Mouse (Mus musculus) c-Kit-positive CD71-positive TER-119-negative erythroid progenitor cells, embryonic 14.5 days (primary cell): Measurements from ENCODE around the gene Gm17657.
"Not testable (repeated sequence)": the region's sequence is repeated elsewhere in the genome, so short reads cannot be mapped to it uniquely, and the experiment has no call there.

Experiments
- DNase-seq: peaks from one replicate; pipeline ENCODE4 v3.0.0-alpha.2; 2013; ENCODE audit warnings: low read depth

The Gm17657 gene

DNA sequence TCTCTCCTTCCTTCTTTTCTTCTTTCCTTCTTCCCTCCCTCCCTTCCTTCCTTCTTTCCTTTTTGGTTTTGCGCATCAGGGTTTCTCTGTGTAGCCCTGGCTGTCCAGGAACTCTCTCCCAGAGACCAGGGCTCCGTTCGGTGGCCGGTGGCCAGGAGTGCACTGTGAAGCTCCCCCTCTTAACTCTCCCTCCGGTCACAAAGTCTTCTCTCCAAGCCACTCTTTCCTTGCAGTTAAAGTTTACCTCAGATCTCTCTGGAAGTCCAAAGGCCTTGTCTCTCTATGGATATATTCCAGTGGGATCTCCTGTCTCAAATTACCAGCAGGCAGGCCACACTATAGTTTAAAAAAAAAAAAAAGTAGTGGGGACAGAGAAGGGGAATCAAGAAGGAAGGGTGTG, 4.2 kb downstream of the Gm17657 start:
- no peak for DNase-seq

DNA sequence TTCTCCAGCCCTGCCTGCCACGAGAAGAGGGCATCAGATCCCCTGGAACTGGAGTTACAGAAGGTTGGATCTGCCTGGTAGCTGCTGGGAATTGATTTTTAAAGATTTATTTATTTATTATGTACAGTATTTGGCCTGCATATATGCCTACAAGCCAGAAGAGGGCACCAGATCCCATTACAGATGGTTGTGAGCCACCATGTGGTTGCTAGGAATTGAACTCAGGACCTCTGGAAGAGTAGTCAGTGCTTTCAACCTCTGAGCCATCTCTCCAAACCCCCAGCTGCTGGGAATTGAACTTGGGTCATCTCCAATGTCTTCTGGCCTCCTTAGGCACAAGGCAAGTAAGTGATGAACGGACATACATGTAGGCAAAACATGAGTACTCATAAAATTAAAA, 5.4 kb downstream of the Gm17657 start:
- no peak for DNase-seq

DNA sequence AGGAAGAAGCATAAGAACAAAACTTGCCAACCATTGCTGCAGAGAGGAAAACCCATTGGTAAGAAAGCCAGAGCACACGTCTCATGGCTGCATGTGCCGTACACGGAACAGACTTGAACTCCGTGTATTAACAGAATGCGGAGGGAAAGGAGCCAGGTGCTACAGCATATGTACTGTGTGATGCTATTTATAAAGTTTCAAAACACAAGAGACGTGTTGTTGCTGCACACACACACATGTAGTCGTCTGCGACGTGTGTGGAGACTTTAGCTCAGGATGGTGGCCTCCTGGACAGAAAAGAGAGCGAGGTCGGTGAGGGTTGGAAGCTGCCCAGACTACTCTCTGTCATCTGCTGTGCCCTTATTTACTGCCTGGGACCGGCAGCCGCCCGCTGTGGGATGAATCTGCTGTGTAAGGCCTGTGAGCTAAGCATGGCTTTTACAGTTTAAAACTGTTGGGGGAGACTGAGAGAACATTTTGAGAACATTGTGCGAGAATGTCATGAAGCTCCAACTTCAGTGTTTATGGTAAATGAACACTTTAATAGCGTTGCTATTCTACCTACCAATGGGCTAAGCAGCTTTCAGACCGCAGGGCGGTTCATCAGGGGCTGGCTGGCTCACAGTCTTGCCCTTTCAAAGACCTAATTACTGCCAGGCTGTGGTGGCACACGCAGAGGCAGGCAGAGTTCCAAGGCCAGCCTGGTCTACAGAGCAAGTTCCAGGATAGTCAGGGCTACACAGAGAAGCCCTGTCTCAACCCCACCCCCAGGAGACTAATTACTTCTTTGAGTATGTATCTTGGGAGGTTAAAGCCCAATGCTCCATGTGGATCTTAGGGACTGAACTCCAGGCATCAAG, 6.4 kb downstream of the Gm17657 start:
- DNase-seq = no peak

DNA sequence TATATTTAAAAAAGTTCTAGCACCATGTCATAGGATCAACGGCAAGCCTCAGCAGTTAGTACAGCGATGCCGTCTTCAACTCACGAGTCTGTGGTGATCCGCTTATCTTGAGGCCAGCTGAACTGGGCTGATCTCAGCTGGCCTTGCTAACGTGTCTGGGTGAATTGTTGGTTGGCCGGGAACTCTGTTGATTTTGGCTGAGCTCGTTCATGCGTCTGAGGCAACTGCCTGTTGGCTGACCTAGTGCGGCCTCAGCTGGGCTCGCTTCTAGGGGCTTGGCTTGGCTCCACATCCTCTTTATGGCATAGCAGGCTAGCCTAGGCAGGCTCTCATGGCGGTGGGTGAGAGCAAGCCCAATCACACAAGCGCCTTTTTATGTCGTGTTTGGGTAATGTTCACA, 8.0 kb downstream of the Gm17657 start:
- DNase-seq = no peak

DNA sequence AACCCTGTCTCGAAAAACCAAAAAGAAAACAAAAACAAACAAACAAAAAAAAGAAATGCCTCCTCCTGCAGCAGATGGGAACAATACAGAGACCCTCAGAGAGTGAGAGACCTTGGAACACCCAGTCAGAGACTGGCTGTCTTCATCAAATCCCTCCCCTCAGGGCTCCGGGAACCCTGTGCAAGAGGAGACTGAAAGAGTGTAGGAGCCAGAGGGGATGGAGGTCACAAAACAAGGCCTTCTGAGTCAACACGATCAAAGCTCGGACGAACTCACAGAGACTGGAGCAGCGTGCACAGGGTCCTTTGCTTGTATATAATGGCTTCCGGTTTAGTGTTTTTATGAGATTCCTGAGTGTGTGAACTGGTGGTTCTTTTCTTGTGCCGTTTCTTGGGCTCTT, 9.0 kb downstream of the Gm17657 start:
- DNase-seq = no peak

DNA sequence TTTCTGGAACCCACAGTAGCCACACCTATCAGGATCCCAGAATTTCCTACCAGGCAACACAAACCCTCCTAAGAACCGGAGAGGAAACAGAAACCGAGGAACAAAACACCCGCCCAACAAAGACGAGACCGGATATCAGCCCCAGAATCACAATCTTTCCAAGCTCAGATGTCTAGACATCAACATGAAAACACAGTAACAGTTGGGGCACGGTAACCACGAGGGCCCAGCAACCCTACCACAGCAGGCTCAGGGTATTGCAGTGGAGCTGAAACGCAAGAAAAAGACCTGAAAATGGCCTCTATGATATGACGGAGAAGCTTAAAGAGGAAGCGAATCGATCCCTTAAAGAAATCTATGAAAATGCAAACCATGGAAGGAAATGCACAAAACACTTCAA, 15.6 kb downstream of the Gm17657 start:
- no peak for DNase-seq

DNA sequence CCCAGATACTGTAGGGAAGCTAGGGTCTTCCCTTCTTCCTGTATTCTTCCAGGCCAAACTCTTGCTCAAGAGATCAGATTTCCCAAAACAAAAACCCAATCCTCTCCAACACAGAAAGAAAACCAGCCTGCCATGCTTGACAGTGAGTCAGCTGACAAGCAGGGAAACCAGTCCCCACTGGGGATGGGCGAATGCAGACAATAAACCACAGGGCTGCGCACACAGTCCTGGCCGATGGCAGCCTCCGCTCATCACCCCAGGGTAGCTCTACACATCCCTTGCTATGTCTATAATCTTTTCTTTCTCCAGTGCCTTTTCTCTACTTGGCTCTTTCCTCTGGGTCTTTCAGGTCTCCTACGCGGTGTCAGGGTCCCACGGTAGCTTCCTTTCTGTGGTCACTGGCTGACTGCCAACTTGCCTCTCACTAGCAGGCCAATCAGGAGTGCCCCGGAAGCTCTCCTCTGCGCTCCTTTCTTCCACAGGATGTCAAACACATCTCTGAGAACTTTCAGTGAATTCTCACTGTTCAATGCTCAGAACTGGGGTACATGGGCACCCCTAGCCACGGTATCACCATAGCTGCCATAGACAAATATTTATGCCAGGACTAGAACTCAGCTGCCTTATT, 17.6 kb downstream of the Gm17657 start:
- DNase-seq = no peak

DNA sequence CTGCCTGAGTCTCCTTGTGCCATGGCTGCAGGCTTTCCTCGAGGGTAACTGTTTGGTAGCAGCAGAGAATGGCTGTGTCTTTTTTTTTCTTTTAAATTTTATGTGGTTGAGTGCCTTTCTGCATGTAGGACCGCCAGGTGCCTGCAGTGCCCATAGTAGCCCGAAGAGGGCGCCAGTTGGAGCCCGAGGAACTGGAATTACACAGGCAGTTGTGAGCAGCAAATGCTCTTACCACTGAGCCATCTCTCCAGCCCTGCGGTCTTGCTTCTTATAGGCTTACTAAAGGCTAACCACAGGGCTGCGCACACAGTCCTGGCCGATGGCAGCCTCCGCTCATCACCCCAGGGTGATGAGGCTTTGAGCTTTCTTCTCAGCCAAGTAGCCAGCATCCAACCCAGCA, 18.2 kb downstream of the Gm17657 start:
- DNase-seq = no peak

DNA sequence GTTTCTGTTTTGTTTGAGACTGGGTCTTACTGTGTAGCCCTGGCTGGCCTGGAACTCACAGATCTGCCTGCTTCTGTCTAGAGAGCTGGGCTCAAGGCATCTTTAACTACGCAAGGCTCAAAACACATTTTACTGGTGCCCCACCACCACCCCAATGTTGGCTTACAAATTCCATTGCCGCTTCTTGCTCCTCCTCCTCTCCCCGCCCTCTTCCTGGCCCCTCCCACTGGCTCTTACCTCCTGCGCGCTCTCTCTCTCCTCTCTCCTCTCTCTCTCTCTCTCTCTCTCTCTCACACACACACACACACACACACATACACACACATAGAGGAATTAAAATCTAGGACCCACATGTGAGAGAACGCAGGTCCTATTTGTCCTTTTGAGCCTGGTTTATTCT, 18.9 kb downstream of the Gm17657 start:
- DNase-seq = no peak

DNA sequence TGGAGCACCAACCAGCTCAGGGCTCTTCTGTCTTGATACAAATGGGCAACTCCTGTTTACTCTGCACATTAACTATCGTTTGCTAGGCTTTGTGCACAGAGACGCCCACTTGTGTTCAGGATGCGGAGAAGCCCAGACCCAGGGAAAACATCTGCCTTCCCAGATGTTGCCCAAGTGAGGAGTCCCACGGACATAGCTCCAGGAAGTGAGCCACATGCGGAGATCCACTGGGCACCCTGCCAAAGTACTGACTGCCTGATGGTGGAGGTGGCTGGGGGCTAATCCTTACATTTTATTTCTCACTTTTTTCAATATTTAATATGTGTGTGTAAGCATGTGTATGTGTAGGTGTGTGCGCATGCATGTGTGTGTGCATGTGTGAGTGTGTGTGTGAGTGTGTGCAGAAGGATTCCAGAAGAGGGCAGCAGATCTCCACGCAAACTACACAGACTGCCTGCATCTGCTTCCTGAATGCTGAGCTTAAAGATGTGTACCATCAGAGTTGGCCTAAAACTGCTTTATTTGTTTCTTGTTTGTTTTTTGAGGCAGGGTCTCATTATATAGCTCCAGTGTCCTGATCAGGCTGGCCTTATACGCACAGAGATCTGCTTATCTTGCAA, 20.8 kb downstream of the Gm17657 start:
- no peak for DNase-seq

DNA sequence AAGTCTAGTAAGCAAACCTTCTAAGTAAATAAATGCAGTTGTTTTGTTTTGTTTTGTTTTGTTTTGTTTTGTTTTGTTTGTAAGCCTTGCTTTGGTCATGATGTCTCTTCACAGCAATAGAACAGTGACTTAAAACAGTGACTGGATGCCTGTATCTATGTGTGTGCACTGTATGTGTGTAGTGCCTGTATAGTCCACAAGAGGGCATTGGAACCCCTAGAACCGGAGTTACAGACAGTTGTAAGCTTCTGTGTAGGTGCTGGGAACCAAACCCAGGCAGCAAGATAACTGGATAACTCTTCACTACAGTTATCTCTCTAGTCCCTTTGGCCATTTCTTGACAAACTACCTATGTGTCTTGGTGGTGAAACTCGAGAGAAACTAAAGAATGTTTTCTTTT, 23.8 kb downstream of the Gm17657 start:
- DNase-seq = no peak

DNA sequence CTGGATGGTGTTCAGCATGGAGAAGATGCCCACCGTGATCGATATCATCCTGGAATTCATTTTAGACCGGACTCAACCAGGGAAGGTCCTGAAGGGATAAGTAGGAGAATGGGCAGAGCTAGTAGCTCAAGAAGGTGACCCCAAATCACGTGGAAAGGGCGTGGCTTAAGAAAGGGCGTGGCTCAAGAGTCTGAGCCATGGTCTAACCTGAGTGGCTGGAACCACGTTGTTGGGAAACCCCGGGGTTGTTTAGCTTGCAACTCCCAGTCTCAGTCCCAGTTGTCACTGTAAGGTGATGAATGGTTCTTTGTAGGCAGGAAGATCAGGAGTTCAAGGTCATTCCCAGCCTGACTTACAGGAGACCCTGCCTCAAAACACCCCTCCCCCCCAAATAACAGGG, 29.7 kb downstream of the Gm17657 start:
- DNase-seq = no peak

DNA sequence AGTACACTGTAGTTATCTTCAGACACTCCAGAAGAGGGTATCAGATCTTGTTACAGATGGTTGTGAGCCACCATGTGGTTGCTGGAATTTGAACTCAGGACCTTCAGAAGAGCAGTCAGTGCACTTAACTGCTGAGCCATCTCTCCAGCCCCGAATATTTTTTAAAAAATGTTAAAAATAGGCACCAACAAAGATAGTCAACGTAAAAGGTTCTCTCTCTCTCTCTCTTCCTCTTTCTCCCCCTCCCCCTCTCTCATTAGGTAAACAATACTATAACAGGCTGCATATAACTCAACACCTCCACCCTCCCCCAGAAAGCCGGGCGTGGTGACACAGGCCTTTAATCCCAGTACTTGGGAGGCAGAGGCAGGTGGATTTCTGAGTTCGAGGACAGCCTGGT, 30.8 kb downstream of the Gm17657 start:
- DNase-seq = not testable (repeated sequence)

DNA sequence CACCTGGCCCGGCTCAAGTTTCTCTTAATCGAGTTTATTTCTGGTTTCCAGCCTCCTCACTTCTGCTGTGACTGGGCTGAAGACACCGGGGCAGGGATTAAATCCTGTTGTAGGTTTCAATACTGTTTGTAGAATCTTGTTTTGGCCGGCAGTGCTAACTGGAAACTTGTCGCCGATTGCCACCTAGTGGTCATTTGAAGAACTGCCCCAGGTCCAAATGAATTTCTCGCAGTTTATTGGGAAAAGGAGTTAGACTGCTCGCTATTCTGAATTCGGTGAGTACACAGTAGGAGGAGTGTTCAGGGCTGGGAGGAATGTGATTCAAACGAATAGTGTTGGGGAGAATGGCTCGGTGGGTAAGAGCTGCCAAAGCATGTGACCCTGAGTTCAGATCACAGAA, 35.0 kb downstream of the Gm17657 start:
- DNase-seq = peak; percentile 74

DNA sequence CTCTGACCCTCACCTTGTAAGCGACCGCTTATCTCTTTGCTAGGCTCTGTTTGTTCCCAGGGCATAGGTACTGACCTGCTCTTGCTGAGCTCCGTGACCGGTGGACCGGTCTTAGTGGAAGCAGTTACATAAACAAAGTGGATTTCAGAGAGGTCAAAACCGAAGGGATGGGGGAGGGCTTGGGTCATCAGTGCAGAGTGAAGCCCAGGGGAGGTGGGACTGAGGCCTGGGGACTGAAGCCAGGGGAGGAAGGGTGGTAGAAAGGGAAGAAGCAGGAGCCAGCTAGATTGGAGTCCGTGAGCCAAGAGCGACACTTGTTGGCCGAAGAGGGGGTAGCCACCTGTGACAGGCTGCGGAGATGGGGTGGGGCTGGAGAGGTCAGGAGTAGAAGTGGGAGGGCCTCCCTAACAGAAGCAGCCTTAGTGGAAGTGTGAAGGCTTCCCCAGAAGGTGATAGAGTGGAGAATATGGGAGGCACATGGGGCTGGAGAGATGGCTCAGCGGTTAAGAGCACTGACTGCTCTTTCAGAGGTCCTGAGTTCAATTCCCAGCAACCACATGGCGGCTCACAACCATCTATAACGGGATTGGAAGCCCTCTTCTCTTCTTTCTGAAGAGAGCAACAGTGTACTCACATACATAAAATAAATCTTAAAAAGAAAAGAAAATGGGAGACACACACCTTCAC, 36.3 kb downstream of the Gm17657 start:
- DNase-seq = peak; percentile 77

DNA sequence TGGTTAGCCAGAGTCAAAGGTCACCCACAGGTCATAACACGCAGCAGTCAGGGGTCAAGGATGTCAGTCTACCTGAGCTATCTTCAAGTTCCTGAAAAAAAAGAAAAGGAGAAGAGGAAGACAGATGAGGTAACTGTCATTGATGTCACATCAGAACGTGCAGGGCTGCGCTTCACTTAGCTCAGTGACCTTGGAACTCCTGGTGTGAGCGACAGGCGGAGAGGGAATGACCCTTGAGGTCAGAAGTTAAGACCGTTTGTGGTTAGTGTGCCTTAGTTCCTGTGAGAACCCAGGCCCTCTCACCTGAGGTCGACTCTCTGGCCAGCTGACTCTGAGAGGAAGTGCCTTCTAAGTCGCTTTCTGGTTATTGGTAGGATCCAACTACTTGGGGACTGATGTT, 38.7 kb downstream of the Gm17657 start:
- DNase-seq = no peak

DNA sequence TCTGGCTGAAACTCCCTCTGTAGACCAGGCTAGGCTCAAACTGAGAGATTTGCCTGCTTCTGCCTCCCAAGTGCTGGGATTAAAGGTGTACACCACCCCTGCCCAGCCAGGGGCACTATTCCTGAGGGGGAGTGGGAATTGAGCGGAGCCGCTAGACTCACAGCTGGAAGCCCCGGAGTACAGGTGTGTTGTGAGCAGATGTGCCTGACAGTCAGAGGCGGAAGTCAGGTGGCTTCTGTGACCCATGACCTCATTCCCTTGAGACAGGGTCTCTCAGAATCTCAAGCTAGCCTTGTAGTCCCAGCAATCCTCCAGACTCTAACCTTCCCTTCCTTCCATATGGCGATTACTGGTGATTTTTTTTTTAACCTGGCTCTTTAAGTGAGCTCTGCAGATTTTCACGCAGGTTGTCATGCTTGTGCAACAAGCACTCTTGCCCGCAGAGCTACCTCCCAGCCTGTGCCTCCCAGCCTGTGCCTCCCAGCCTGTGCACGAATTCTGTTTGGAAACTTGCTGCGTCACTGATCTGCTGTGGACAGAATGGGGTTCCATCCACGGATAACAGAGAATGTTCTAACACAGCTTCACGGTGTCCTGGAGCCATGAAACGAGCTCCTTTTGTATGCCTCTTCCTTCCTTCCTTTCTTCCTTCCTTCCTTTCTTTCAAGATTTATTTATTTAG, 40.4 kb downstream of the Gm17657 start:
- DNase-seq = no peak

DNA sequence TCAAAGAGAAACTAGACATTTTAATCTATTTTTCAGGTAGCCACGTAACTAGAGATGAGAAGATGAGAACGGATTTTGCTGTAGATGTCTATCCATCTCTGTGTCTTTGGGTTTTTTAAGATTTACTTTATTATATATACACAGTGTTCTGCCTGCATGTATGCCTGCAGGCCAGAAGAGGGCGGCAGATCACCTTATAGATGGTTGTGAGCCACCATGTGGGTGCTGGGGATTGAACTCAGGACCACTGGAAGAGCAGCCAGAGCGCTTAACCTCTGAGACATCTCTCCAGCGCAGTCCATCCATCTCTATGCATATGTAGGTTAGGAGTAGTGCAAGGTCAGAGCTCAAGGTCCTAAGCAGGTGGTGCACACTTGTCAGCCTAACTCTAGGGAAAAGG, 45.7 kb downstream of the Gm17657 start:
- DNase-seq = no peak

DNA sequence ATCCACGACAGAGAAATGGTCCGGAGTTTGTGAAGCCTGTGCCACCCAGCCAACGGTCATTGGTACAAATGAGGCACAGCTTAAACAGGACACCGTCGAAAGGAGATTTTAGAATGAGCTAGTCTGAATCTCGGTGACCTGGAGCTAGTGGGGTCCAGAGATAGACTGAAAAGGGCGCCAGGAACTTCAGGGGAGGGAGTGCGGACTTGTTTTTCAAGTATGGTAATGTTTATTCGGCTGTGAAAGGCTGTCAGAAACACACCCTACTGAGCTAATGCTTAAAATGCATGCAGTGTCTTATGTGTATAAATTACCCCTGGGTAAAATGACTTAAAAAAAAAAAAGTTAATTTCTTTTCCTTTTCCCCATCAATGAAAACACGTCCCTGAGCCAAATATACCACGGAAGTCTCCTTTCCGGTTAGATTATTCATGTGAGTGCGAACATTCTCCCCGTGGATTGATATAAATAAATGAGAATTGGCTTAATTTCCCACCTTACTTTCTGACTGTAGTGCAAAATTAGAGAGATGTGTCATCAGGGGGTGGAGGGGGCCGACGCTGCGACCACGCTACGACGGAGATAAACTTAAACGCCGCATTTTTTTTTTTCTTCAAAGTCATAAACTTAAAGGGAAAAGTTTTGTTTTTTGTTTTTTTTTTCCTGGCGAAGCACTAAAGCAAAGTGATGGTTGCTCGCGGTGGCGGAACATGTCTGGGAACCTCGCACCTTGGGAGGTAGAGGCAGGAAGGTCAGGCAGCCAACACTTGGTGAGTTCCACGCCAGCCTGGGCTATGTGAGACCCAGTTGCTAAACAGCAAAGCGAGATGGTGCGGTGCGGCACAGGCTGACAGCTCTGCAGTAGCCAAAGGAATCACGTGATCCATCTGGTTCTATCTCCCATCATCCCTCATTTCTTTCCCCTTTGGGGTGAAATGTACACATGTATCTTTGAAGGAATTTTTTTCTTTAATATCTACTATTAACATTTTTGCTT, 46.5 kb downstream of the Gm17657 start:
- no peak for DNase-seq

DNA sequence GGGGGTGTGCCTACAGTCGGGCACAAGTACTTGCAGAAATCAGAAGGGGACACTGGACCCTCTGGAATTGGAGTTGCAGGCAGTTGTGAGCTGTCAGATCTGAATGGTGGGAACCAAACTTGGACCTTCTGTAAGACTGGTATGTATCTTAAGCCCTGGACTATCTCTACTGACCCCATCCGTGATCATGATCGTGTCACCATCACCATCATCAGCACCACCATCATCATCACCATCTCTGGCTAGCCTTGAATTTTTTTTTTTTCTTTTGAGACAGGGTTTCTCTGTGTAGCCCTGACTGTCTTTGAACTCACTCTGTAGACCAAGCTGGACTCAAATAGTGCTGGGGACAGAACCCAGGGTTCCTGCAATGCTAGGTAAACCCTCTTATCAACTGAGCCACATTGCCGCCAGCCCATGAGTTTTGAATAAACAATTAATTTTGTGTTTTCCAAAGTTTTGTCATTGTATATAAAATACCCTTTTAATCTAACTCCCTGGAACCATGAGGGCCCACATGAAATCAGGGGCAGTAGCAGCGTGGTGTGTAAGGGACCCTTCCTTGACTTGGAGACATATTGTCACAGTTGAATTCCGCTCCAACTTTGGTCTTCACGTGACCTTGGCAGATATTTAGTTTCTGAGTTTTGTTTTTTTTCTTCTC, 47.3 kb downstream of the Gm17657 start:
- DNase-seq = no peak
